Mouse (Mus musculus) left cerebral cortex, postnatal 10 days (tissue): ENCODE measurements around the gene Actr1a. TPM values are rescaled to one million over a fixed set of nuclear protein-coding genes. Genes with fewer than 3 reads are reported as not detected.

Source experiments
- DNase-seq, 2 experiments: peaks; one replicate each; pipeline ENCODE4 v3.0.0; 2021 to 2022; ENCODE audit warnings: low spot score in 2 of 2, mixed read lengths in 1 of 2; ENCODE audit errors: extremely low spot score in 1 of 2
- intact Hi-C: fragments of 180-260 bp; cut with DNase I; formaldehyde crosslinking; loops from one replicate; pipeline ENCODE4 v1.15.1; 2025
- total RNA-seq, 2 experiments: library from RNA; stranded (reverse); gene quantifications; 2 replicates each; pipeline ENCODE4 v1.2.3; 2021

Actr1a gene
- 100 to 1,000 TPM; 257 to 271 TPM for total RNA-seq

DNA sequence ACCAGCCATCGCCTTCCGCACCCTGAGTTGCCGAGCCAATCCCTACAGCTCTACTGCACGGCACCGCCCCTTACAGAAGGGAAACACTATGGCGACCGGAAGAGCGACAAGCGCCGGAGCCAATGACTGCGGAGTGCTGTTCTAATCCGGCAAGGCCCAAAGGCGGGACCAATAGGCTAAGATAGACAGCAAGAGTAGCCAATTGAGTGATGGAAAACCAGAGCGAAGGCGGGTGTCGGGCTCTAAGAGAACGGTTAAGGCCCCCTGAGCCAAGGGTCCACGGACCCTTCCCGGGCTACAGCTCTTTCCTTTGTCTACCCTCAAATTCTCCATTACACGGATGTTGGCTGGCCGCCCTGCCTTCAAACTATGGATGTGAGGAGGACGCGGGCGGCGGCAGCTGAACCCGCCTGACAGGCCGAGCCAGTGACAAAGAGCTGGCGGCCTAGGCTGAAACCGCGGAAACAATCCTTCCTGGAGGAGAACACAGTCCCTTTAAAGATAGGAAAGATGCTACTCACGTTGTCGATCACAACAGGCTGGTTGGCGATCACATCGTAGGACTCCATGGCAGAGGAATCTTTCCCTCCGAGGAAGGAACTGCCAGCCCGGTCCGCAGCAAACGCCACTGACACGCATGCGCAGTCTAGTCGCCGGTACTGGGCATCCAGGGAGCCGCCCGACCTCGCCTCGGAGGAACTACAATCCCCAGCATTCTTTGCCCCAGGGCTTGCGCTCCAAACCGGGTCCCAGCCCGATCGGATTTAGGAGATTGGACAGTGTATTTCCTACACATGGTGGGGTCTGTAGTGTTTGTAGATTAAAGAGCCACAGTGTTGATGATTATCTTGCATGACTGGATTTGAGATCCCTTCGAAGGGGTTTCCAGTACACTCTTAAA is at the start of gene Actr1a:
Gene Actr1a (minus strand): TSS at position 640 of the 901 bp plus-strand sequence.
- DNase-seq, result peak; percentile 97 to 99
- intact Hi-C loops, result loop anchor here (2.0 kb wide), 2 partner anchors 49 to 105 kb away; partner anchors contain the start of gene Trim8

DNA sequence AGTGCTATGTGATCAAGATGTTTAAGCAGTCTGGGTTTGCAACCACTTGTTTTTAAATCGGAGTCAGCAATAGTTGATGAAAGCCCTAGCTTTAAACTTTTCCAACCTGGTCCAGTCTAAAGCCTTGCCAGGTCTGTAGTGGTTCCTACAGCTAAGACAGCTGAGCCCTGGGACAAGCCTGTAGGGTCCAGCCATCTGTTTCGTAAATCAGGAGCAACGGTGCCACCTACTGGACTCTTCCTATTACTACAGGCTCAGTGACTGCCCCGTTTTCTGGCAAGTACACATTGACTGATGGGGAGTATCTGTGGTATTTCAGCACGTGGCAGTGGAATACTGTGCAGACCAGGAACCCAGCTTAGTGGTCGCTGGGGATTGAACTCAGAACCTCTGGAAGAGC is 48.7 kb upstream of the Actr1a start:
- peak; percentile 81 to 84 for DNase-seq
- intact Hi-C loops, result loop anchor here (2.0 kb wide), 1 partner anchor 47 kb away; the partner anchor contains the start of gene Sufu

DNA sequence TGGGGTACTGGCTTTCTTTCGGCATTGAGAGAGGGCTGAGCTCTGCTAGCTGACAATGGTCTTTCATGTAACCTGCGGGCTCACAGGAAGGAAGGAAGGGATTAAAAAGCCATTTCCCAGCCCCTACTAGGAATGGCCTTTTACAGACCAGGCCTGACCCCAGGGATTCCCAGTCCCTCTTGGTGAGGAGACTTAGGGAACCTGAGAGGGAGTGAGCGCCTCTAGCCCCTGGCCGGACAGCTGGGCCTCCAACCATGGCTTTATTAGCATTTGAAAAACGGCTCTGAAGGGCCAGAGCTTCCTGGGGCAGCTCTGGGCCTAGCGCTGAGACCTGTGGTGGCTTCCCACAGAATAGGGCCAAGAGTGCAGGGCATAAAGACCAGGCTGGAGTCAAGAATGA is 48.0 kb upstream of the Actr1a start:
- intact Hi-C loops, result no loop called here
- no peak for DNase-seq

DNA sequence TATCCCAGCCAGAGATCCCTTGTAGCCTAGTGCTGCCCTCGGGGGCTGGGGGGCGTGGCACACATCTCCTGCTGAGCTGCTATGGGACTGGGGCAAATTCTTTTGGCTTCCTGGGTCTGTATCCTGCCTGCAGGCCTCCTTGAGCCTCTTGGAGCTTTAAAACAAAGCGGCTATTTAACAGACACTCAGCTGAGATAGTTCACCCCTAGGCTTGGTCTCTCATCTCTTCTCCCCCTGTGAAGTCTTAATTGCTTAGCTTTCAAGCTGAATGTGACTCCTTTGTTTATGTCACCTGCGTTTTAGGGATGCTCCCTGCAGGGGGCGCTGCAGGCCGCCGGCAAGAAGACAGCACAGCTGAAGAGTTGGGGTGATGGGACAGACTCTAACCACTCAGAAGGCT is 39.9 kb upstream of the Actr1a start:
- no peak for DNase-seq

DNA sequence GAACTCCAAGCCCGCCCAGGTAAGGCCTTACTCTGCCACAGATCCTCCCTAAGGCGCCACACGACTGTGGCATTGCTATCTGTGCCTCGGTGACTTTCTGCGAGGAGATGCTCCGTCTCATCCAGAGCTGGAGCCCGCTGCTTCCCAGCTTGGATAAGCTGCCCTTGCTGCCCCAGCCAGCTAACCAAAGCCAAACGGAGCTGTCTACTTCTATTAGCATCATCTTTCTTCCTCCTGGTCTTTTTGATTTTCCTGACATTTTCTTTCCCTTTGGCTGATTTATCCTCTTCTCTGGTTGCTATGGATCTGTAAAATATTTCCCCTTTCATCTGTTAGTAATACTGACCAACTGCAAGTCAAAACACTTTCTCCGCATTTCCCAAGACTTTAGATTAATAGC is 39.0 kb upstream of the Actr1a start:
- intact Hi-C loops, result no loop called here

More for the DNA sequence above, 39.9 kb upstream of the Actr1a start:
- intact Hi-C loops, result no loop called here

DNA sequence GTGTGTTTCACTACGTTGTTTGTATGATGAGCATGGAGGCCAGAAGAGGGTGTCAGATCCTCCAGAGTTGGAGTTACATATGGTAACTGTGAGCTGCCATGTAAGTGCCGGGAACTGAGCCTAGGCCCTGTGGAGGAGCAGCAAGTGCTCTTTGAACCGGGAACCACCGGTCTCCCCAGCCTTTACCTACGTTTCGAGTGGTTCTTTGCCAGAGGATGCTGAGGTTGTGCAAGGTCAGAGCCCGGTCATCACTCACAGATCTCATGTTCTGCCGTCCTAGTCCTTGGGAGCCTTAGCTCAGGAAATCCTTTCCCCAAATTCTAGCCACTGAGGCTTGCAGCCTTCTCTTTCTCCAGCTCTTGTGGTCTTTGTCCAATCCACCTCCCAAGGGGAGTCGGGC is 38.6 kb upstream of the Actr1a start:
- intact Hi-C loops, result no loop called here
- no peak for DNase-seq

More for the DNA sequence above, 39.0 kb upstream of the Actr1a start:
- no peak for DNase-seq

DNA sequence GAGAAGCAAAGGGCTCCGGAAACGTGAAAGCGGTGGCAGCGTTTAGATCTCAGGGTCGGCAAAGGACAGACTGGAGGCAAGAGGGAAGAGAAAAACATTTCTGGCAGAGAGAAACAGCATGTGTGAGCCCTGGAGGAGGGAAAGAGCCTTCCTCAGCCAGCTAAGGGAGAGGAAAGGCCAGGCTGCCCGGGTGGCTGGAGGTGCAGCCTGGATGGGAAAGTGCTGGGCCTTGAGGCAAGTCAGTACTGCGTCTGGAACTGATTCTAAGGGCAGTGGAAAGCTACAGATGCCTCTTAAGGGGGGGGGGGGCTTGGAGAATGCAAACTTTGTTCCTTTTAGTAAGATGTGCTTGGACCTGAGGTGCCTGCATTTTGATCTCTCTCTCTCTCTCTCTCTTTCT is 38.2 kb upstream of the Actr1a start:
- intact Hi-C loops, result no loop called here
- no peak for DNase-seq

DNA sequence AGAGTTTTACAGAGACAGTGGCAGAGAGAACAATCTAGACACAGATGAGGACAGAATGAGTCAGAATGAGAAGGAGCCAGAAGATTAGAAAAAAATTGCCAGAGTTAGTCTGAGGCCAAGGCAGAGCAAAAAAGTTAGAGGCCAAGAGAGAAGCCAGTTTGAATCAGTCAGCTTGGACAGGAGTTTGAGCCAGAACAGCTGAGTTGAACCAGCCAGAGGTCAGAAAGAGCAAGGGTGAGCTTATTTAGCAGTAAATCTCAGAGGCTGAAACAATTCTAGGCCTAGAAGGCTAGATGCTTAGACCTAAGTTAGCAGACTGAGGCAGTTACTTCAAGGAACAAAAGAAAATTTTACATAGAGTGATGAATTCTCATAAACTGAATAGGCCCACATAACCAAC is 33.7 kb upstream of the Actr1a start:
- intact Hi-C loops, result no loop called here
- DNase-seq, result no peak

DNA sequence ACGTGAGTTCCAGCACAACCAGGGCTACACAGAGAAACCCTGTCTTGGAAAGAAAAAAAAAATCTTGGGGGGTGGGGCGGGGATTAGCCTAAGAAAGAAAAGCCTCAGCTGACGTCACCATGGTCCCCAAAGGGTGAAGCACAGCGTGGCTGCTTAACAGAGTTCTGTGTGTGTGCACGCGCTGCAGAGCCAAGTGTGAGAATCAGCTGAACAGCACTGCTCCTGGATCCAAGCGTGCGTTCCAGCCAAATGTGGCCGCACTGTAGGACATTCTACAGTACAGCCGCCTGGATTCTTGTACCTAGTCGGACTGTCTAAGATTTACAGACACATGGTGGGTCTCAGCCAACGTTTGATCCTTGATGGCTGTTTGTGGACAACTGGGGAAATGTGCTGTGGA is 30.9 kb upstream of the Actr1a start:
- DNase-seq, result no peak
- intact Hi-C loops, result no loop called here

DNA sequence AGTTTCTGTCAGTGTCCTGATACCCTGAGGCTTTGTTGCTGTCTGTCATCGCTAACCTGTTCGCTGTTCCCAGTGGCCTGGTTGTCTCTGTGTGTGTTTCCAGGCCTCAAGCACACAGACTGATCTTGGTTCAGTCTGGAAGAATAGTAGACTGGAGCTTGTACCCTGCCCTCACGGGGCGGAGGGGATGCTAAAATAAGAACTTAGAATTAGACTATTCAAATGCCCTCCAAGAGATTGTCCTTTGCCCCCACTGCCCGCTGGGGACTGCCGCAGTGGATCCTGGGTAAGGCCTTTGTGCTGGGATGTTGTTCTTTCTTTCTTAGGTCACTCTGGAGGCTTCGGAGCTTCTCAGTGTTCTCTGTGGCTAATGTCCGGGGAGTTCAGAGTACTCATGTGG is 29.7 kb upstream of the Actr1a start:
- no peak for DNase-seq
- intact Hi-C loops, result no loop called here

DNA sequence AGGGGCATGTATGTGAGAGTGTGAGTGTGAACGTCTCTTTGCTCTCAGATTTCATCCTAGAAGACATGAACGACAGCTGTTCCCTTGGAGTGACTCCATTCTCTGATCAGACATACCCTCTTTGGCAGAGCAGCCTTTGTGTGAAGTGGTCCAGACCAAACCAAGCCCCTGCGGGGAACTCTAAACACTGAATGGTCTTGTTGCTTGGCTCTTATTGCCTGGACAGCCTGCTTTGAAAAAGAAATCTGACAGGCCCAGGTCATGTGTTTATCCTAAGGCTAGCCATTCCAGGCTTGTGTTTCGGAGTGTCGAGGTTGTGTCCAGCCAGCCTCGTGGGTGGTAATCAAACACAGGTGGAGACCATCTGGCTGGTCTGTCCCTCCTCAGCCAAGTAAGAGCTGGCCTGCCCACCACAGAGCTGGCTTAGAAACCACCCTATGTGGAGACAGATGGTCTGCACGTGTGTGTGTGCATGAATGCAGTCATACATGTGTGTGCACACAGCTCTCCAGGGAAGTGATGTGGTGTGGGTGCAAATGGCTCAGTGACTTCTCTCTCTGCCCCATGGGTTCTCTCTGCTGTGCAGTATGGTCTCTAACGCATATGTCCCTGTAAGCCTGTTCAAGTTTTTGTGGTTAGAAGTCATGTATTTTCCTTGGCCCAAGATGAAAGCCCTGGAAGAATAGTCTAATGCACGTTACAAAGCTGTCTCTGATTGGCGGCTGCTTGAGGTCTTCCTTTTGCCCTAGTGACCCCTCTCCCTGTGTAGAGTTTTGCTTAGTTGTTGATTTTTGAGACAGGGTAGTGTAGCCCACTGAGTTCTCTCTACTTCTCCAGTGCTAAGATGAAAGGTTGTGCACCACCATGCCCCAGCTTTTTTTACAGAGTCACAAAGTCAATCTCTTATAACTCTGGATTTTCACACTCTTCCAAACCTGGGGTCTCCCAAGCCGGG is 27.1 kb upstream of the Actr1a start:
- intact Hi-C loops, result no loop called here
- DNase-seq, result peak in 1 of 2 experiments; percentile 51

DNA sequence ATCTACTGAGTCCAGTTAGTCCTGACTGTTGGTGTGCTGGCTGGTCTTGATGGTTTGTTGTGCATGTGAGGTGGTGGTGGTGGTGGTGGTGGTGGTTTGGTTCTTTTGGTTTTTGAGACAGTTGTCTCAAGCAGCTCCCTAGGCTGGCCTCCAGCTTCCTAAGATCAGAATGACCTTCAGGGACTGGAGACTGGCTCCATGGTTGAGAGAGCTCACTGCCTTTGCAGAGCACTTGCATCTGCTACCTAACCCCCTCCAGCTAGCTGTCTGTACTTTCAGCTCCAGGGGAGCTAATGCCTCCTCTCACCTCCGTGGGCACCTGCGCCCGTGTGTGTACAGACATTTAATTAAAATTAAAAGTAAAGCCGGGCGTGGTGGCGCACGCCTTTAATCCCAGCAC is 24.9 kb upstream of the Actr1a start:
- intact Hi-C loops, result no loop called here
- DNase-seq, result no peak

DNA sequence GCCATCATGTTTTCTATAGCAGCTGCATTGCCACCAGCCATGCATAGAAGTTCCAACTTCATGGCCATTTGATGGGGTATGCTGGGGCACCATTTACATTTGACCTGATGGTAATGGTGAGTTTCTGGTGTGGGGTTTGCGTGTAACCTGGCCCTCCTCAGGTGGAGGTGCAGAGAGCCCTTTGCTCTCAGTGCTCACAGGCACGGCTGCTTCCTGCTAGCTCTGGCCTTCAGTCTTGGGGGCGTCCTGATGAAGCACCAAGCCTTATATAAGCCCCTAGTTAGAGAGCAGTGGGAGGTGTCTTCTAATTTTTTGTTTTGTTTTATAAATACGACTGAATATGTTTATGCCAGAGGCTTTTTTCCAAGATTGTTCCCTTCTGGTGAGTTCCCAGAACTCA is 22.5 kb upstream of the Actr1a start:
- intact Hi-C loops, result no loop called here
- DNase-seq, result no peak

DNA sequence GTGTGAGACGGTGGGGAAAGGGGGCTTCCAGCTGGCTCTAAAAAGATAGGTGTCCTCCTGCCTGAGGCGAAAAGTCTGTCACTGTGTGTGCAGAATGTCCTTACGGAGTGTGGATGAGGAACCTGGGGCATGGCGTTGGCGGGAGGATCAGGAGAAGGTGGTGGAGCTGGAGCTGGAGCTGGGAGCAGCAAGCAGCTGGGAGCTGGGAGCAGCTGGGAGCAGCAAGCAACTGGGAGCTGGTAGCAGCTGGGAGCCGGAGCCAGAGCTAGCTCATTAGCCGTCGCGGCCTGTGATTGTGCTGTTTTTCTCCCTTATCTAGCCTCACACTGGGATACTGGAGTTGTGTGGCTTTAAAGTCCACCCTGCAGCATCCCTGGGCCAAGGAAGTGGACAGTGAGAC is 20.7 kb upstream of the Actr1a start:
- intact Hi-C loops, result no loop called here
- DNase-seq, result no peak

DNA sequence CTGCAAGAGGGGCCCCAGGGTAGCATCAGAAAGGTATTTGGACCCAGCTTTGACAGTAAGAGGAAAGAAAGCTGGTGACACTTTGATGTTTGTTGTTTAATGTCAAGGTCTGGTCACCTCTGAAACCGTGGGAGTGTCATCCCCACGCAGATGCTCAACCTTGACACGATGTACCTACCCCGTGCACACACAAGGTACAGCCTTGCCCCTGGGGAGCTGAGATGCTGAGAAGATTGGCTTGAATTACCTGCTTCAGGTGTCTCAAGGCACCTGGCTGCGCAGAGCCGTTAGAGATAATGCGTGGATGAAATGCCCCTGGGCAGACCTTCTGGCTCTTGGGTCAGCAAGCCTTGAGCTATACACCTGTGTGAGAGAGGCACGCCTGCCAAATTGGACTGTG is 18.9 kb upstream of the Actr1a start:
- DNase-seq, result no peak
- intact Hi-C loops, result no loop called here

DNA sequence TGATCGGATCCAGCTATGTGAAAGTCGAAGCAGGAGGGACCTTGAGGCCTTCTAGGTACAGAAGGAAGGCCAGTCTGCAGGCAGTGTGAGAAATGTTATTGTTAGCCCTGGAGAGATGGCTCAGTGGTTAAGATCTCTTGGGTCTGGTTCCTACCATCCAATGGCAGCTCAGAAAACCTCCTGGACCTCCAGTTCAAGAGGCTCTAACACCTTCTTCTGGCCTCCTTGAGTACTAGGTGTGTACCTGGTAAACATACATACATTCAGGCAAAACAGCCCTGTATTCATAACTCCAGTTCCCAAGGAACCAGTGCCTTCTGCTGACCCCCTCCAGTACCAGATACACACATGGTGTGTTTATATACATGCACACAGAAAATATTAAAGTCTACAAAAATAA is 18.4 kb upstream of the Actr1a start:
- DNase-seq, result no peak
- intact Hi-C loops, result no loop called here

DNA sequence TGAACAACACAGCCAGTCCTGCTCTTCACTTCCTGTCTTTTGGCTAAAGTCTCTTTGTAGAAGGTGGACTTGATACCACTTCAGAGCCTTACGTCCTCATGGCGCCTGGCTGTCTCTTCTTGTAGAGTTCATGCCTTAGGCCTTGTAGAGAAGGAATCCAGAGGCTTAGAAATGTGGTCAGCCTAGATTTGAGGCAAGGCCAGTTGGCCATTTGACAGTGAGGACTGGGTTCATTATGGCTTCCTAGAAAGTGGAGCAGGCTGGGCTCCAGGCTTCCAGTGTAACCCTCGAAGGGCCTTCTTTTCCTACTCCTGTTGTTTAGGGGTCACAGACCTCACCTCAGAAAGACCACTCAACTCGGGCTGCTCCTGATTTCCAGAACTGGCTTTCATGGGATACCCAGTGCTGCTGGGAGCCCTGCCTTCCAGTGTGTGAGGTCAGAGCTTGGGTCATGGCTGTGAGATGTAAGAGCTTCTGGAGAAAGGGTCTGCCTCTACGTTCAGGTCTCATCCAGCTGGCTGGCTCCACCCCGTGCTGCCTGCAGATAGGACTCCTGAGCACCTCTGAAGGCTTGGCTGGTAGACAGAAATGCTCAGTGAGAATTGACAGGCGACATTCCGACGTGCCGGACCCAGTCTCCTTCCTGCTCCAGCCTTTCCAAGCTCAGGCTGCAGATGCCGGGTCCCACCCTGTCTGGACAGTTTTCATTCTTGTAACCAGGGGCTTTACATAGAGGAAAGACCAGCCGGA is 16.7 kb upstream of the Actr1a start:
- intact Hi-C loops, result no loop called here
- DNase-seq, result peak in 1 of 2 experiments; percentile 38

DNA sequence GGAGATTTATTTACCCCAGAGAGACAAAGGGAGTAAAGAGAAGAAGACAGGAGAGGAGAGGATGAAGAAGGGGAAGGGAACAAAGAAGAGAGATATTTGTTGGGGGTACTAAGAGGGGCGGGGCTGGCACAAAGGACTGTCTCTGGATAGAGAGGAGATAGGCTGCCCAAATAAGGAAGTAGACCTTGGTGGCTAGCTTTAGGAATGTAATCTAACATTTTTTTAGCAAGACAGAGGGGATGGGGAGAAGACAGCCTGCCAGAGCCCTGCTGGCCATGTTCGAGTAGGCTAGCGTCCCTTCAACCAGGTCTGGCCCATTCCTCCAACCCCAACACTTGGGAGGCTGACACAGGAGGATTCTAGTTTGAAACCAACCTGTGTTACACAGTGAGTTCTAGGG is 14.0 kb upstream of the Actr1a start:
- intact Hi-C loops, result no loop called here
- no peak for DNase-seq
